Mouse (Mus musculus): Measurements from ENCODE around the gene Borcs6. TPM values are rescaled to one million over a fixed set of nuclear protein-coding genes. Genes with fewer than 3 reads are reported as not detected.

Gene Borcs6
- polyA plus RNA-seq, 1 experiment from 2014 or later, result 11.7 TPM

GRCm38 (mm10) chr11:69059975-69060411 is 476 bp downstream of the Borcs6 start:
- Histone ChIP-seq H3K27ac (peak overlapping the region; percentile 57), H3K79me2 (ENCODE audit: inconsistent target) (peaks cover 28% of the 10 kb centered on the region; the same call in 1 of the 2 replicates), H3K4me3 (ENCODE audit: inconsistent target) (peak overlapping the region; percentile 64), H3K36me3 (ENCODE audit: inconsistent target) (no peaks in the 10 kb centered on the region)
- WGBS (ENCODE audit: missing documents), result 1% methylated on average over 44 of the region's 49 CpGs

GRCm38 (mm10) chr11:69060448-69061254 is 1.1 kb downstream of the Borcs6 start:
- Histone ChIP-seq H3K79me2 (ENCODE audit: inconsistent target) (peaks cover 28% of the 10 kb centered on the region; the same call in 1 of the 2 replicates), H3K4me3 (ENCODE audit: inconsistent target) (peak overlapping the region; percentile 64), H3K27ac (peak overlapping the region; percentile 57), H3K36me3 (ENCODE audit: inconsistent target) (no peaks in the 10 kb centered on the region)
- 5% methylated on average over 40 of the region's 40 CpGs for WGBS (ENCODE audit: missing documents)

- WGBS (ENCODE audit: missing documents), result 72% methylated on average over 17 of the region's 17 CpGs
- H3K27ac ChIP-seq, result peak overlapping the region; percentile 57; the same call in 1 of the 2 replicates
Measured at GRCm38 (mm10) chr11:69061255-69061912, 1.9 kb downstream of the Borcs6 start.

GRCm38 (mm10) chr11:69062194-69062760 is 2.8 kb downstream of the Borcs6 start:
- WGBS (ENCODE audit: missing documents), result 2% methylated on average over 17 of the region's 17 CpGs
- H3K36me3 ChIP-seq (ENCODE audit: inconsistent target), result no peaks in the 10 kb centered on the region
- H3K27ac ChIP-seq, result peak overlapping the region; percentile 77
- H3K4me3 ChIP-seq (ENCODE audit: inconsistent target), result peak overlapping the region; percentile 38
- H3K79me2 ChIP-seq (ENCODE audit: inconsistent target), result peaks cover 27% of the 10 kb centered on the region; the same call in 1 of the 2 replicates

More at GRCm38 (mm10) chr11:69061255-69061912, 1.9 kb downstream of the Borcs6 start:
- H3K36me3 ChIP-seq (ENCODE audit: inconsistent target), result no peaks in the 10 kb centered on the region
- H3K79me2 ChIP-seq (ENCODE audit: inconsistent target), result peaks cover 28% of the 10 kb centered on the region; the same call in 1 of the 2 replicates
- H3K4me3 ChIP-seq (ENCODE audit: inconsistent target), result peak overlapping the region; percentile 64

GRCm38 (mm10) chr11:69062761-69063224 is 3.3 kb downstream of the Borcs6 start:
- Histone ChIP-seq H3K36me3 (ENCODE audit: inconsistent target) (no peaks in the 10 kb centered on the region), H3K4me3 (ENCODE audit: inconsistent target) (peak overlapping the region; percentile 71), H3K27ac (peak overlapping the region; percentile 77), H3K79me2 (ENCODE audit: inconsistent target) (peaks cover 22% of the 10 kb centered on the region; the same call in 1 of the 2 replicates)
- 3% methylated on average over 19 of the region's 19 CpGs for WGBS (ENCODE audit: missing documents)

GRCm38 (mm10) chr11:69063413-69064201 is 4.1 kb downstream of the Borcs6 start:
- 4% methylated on average over 29 of the region's 31 CpGs for WGBS (ENCODE audit: missing documents)
- Histone ChIP-seq H3K27ac (peak overlapping the region; percentile 75), H3K79me2 (ENCODE audit: inconsistent target) (peaks cover 19% of the 10 kb centered on the region; the same call in 1 of the 2 replicates), H3K4me3 (ENCODE audit: inconsistent target) (peak overlapping the region; percentile 71), H3K36me3 (ENCODE audit: inconsistent target) (no peaks in the 10 kb centered on the region)

- peaks cover 19% of the 10 kb centered on the region; the same call in 1 of the 2 replicates for H3K79me2 ChIP-seq (ENCODE audit: inconsistent target)
- 89% methylated on average over 8 of the region's 9 CpGs for WGBS (ENCODE audit: missing documents)
- peak overlapping the region; percentile 75 for H3K27ac ChIP-seq
- peak overlapping the region; percentile 71 for H3K4me3 ChIP-seq (ENCODE audit: inconsistent target)
- H3K36me3 ChIP-seq (ENCODE audit: inconsistent target), result no peaks in the 10 kb centered on the region
Measured at GRCm38 (mm10) chr11:69064259-69065133, 5.0 kb downstream of the Borcs6 start.

- H3K4me3 ChIP-seq (ENCODE audit: inconsistent target), result no peak overlapping the region
- 100% methylated on average over 2 of the region's 3 CpGs for WGBS (ENCODE audit: missing documents)
- no peaks in the 10 kb centered on the region for H3K36me3 ChIP-seq (ENCODE audit: inconsistent target)
- peaks cover 16% of the 10 kb centered on the region; the same call in 1 of the 2 replicates for H3K79me2 ChIP-seq (ENCODE audit: inconsistent target)
- H3K27ac ChIP-seq, result no peak overlapping the region
Measured at GRCm38 (mm10) chr11:69065394-69065925, 5.9 kb downstream of the Borcs6 start.

GRCm38 (mm10) chr11:69066163-69066861 is 6.8 kb downstream of the Borcs6 start:
- H3K27ac ChIP-seq, result no peak overlapping the region
- H3K36me3 ChIP-seq (ENCODE audit: inconsistent target), result no peaks in the 10 kb centered on the region
- peak overlapping the region; percentile 8; the same call in 1 of the 2 replicates for H3K4me3 ChIP-seq (ENCODE audit: inconsistent target)
- WGBS (ENCODE audit: missing documents), result 7% methylated on average over 23 of the region's 29 CpGs
- H3K79me2 ChIP-seq (ENCODE audit: inconsistent target), result peaks cover 7% of the 10 kb centered on the region; the same call in 1 of the 2 replicates

- WGBS (ENCODE audit: missing documents), result 16% methylated on average over 8 of the region's 8 CpGs
- no peak overlapping the region for H3K27ac ChIP-seq
- peaks cover under 1% of the 10 kb centered on the region; the same call in 1 of the 2 replicates for H3K79me2 ChIP-seq (ENCODE audit: inconsistent target)
- no peaks in the 10 kb centered on the region for H3K36me3 ChIP-seq (ENCODE audit: inconsistent target)
- no peak overlapping the region for H3K4me3 ChIP-seq (ENCODE audit: inconsistent target)
Measured at GRCm38 (mm10) chr11:69066956-69067355, 7.4 kb downstream of the Borcs6 start.

- no peaks in the 10 kb centered on the region for H3K79me2 ChIP-seq (ENCODE audit: inconsistent target)
- 96% methylated on average over 6 of the region's 6 CpGs for WGBS (ENCODE audit: missing documents)
- no peak overlapping the region for H3K4me3 ChIP-seq (ENCODE audit: inconsistent target)
- H3K27ac ChIP-seq, result no peak overlapping the region
- H3K36me3 ChIP-seq (ENCODE audit: inconsistent target), result no peaks in the 10 kb centered on the region
Measured at GRCm38 (mm10) chr11:69067601-69068000, 8.1 kb downstream of the Borcs6 start.

GRCm38 (mm10) chr11:69070093-69070492 is 10.6 kb downstream of the Borcs6 start:
- Histone ChIP-seq H3K4me3 (ENCODE audit: inconsistent target) (peak overlapping the region; percentile 63), H3K36me3 (ENCODE audit: inconsistent target) (no peaks in the 10 kb centered on the region), H3K79me2 (ENCODE audit: inconsistent target) (no peaks in the 10 kb centered on the region), H3K27ac (peak overlapping the region; percentile 63)
- 3% methylated on average over 13 of the region's 13 CpGs for WGBS (ENCODE audit: missing documents)
